Mouse (Mus musculus): ENCODE results near the gene Wipf1.
"Not testable (repeated sequence)": the region's sequence is repeated elsewhere in the genome, so short reads cannot be mapped to it uniquely, and the experiment has no call there.

The Wipf1 gene

GRCm38 (mm10) chr2:73529356-73530330 lies at the start of gene Wipf1:
Gene Wipf1, minus strand, starts transcription at chr2:73529734.
- DNase-seq: peak in 1 of 2 experiments; percentile 12

- DNase-seq: no peak
Observed at GRCm38 (mm10) chr2:73579168-73579567, 49.6 kb upstream of the Wipf1 start.

- no peak for DNase-seq
Observed at GRCm38 (mm10) chr2:73574418-73574817, 44.9 kb upstream of the Wipf1 start.

- no peak for DNase-seq
Observed at GRCm38 (mm10) chr2:73573556-73573955, 44.0 kb upstream of the Wipf1 start.

GRCm38 (mm10) chr2:73572539-73573372 lies 43.2 kb upstream of the Wipf1 start:
- no peak for DNase-seq

- DNase-seq: no peak
Observed at GRCm38 (mm10) chr2:73571901-73572300, 42.4 kb upstream of the Wipf1 start.

- no peak for DNase-seq
Observed at GRCm38 (mm10) chr2:73571304-73571703, 41.8 kb upstream of the Wipf1 start.

- peak in 1 of 2 experiments; percentile 20 for DNase-seq
Observed at GRCm38 (mm10) chr2:73566989-73567605, 37.6 kb upstream of the Wipf1 start.

GRCm38 (mm10) chr2:73566162-73566561 lies 36.6 kb upstream of the Wipf1 start:
- DNase-seq: peak in 1 of 2 experiments; percentile 32

- DNase-seq: no peak
Observed at GRCm38 (mm10) chr2:73563690-73564089, 34.2 kb upstream of the Wipf1 start.

- DNase-seq: no peak
Observed at GRCm38 (mm10) chr2:73562656-73563055, 33.1 kb upstream of the Wipf1 start.

- DNase-seq: no peak
Observed at GRCm38 (mm10) chr2:73561665-73562063, 32.1 kb upstream of the Wipf1 start.

- no peak for DNase-seq
Observed at GRCm38 (mm10) chr2:73560899-73561664, 31.5 kb upstream of the Wipf1 start.

- no peak for DNase-seq
Observed at GRCm38 (mm10) chr2:73560445-73560844, 30.9 kb upstream of the Wipf1 start.

- DNase-seq: no peak
Observed at GRCm38 (mm10) chr2:73557956-73558355, 28.4 kb upstream of the Wipf1 start.

GRCm38 (mm10) chr2:73557061-73557460 lies 27.5 kb upstream of the Wipf1 start:
- not testable (repeated sequence) for DNase-seq

- DNase-seq: no peak
Observed at GRCm38 (mm10) chr2:73554389-73554788, 24.9 kb upstream of the Wipf1 start.

- DNase-seq: no peak
Observed at GRCm38 (mm10) chr2:73552926-73553325, 23.4 kb upstream of the Wipf1 start.

GRCm38 (mm10) chr2:73550725-73551124 lies 21.2 kb upstream of the Wipf1 start:
- no peak for DNase-seq

GRCm38 (mm10) chr2:73548542-73548941 lies 19.0 kb upstream of the Wipf1 start:
- DNase-seq: no peak

GRCm38 (mm10) chr2:73547256-73547655 lies 17.7 kb upstream of the Wipf1 start:
- no peak for DNase-seq

GRCm38 (mm10) chr2:73545556-73545955 lies 16.0 kb upstream of the Wipf1 start:
- no peak for DNase-seq
